Mouse (Mus musculus): ENCODE data around the gene Cyth1.

Cyth1 gene

GRCm38 (mm10) chr11:118248150-118249011, at the start of gene Cyth1:
TSS of gene Cyth1 (minus strand) at chr11:118248592.
- peak; percentile 99 for DNase-seq

GRCm38 (mm10) chr11:118297967-118298366, 49.6 kb upstream of the Cyth1 start:
- peak; percentile 18 to 36 for DNase-seq

DNA sequence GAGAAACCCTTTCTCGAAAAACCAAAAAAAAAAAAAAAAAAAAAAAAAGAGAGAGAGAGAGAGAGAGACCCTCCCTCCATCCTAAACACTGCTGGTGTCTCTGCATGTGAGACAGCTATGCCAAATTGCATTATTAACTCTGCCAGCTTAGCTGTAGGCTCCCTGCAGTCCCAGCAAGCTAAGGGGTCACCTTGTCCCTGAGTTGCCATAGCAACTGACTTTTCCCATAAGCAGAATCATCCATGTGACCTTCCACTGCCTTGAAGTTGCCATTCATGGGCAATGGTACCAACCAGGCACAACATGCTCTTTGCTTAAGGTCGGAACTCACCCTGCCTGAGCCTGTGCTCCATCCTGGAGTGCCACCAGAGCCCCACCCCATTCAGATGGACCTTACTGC, 46.6 kb upstream of the Cyth1 start:
- DNase-seq, result no peak

GRCm38 (mm10) chr11:118292671-118293070, 44.3 kb upstream of the Cyth1 start:
- DNase-seq, result no peak

DNA sequence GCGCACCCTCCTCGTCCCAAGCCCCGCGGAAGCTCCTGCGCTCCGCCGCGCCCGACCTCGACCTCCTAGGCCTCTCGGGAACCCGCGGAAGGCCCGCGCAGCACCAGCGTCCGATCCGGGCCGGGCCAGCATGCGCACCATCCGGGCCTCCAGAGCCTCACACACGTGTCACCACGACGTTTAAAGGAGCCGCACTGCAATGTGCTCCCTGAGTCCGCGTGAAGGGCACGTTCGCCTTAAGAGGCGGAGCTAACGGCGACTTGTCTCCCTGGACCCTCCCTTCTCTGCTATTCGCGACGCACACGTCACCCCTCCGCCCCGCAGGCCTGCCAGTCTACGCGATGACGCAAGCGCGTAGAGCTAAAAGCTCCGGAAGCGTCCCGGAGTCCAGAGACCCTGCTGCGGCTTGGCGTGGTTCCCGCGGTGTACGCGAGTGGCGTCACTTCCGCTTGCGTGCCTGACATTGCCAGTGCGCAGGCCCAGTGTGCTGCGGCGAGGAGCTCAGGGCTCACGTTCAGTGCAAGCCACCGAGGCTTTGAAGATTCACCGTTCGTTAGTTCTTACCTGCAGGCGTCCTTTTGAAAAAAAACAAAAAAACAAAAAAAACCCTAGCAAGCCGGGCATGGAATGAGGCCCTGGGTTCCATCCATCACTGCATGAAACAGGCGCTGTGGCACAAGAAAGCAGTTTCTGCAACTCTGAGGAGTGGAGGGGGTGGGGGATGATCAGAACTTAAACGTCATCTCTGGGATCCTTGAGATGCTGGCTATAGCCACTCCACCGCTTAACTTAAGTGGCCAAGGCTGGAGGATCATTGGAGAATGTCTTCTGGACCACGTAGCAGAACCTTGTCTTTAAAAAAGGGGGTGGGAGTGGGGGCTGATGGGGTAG, 41.9 kb upstream of the Cyth1 start, which contains the start of gene Usp36:
Gene Usp36, minus strand, starts transcription at position 246 of the 891 bp plus-strand sequence.
- DNase-seq, result peak; percentile 98 to 100

DNA sequence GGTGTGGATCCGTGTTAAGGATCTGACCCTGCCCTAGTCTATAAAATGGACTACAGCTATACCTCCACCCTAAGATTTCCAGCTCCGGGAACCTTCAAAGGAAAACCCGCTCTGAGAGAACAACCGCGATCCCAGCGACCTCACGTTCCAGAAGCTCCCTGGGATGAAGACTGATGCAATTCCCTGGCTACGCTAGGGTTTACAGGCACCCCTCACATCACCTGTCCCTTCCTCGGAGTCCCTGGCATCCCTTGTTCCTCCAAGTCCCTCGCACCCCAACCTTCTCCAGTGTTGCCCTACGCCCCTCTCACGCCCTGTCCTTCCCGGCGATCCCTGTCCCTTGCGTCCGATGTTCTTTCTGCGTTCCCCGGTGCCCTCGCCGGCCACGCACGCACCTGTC, 41.2 kb upstream of the Cyth1 start:
- DNase-seq, result no peak

- DNase-seq, result no peak
Measured at GRCm38 (mm10) chr11:118289037-118289511, 40.7 kb upstream of the Cyth1 start.

DNA sequence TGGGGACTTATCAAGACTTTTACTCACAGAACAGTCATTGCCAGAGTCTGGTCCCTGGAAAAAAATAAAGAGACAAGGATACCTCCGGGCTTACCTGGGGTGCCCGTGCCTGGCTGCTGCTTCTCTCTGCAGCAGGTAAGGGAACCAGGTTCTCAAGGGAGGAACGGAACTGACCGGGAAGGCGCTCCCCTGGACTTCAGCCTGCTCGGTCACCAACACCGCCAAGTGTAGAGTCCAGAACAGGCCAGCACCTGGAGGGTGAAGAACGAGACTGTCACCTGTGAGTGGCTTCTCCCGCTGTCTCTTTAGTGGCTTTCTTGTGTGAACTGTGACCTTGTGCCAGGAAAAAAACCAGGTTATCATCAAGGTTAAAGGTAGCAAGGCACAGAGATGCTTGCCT, 39.2 kb upstream of the Cyth1 start:
- DNase-seq, result no peak

- no peak for DNase-seq
Measured at GRCm38 (mm10) chr11:118286434-118286833, 38.0 kb upstream of the Cyth1 start.

DNA sequence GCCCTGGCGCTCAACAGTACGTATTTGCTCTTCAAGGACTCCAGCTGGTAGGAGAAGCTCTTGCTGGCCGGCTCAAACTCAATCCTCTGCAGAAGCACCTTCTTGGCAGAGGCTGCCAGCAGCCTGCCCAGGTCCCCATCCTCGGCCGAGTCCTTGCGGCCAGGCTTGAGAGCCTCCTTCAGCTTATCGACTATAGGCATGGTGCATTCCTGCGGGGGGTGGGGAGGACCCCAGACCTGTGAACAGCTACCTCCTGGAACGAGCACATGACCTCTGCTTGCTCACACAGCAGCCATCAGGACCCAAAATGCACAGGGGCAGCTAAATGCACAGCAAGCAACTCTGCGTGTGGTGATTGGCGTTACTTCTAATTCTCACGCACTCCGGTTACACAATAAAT, 37.4 kb upstream of the Cyth1 start:
- DNase-seq, result no peak

DNA sequence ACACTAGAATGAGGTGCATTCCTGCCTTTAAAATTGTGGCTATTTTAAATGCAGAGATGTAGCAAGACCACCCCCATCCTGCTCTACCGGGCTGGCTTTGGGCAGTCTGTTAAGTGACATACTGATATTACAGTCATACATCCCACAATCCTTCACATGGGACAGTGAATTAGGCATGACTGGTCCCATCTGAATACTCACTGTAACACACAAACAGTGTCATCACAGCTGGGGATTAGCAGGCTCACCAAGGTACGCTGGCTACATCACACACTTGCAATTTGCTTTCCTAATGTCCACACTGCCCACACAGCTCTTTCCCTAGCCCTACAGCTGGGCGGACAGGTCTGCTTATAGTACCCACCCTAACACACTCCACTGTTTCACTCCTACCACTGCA, 31.8 kb upstream of the Cyth1 start:
- no peak for DNase-seq

DNA sequence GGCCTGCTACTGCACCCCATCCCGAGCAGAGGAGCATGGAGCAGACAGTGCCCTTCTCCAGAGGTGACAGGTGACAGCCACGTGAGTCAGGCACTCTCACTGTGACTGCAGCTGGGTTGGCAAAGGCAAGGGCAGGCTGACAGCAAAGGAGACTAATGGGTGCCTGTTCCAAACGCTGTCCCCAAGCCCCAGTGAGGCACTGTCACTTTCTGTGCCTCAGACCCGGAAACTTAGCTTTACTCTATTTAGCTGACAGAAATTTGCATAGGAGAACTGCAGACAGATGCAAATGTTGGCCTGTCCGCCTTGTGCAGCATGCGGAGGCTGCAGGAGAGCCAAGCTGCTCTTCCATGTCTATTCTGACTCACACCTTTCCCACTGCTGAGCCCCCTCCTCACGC, 27.9 kb upstream of the Cyth1 start:
- no peak for DNase-seq

- DNase-seq, result no peak
Measured at GRCm38 (mm10) chr11:118275092-118275491, 26.7 kb upstream of the Cyth1 start.

DNA sequence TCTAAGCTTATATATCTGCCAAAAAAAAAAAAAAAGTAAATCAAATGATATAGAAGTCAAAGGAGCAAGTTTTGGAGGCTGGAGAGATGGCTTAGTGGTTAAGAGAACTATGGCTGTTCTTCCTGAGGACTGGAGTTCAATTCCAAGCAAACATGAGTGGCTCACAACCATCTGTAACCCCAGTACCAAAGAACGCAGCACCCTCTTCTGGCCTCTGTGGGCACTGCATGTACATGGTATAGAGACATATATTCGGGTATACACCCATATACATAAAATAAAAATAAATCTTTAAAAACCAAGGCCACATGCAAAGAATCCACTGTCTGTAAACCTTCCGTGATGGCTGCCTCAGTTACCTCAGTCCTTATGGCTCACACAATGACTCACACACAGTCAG, 21.4 kb upstream of the Cyth1 start:
- peak; percentile 60 to 68 for DNase-seq

DNA sequence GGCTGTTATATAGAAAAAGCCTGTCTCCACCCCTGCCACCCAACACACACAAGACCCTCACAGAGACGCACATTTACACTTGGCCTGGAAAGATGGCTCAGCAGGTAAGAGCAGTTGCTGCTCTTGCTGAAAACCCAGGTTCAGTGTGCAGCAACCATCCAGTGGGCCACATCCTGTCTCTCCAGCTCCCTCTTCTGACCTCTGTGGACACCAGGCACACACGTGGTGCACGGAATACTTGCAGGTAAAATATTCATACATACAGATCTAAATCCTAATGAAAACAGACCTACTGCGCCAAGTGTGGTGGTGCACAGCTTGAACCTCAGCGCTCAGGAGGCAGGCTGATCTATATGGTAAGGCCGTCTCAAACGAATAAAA, 18.3 kb upstream of the Cyth1 start:
- DNase-seq, result no peak

- no peak for DNase-seq
Measured at GRCm38 (mm10) chr11:118266044-118266665, 17.8 kb upstream of the Cyth1 start.

GRCm38 (mm10) chr11:118265621-118266020, 17.2 kb upstream of the Cyth1 start:
- DNase-seq, result no peak

DNA sequence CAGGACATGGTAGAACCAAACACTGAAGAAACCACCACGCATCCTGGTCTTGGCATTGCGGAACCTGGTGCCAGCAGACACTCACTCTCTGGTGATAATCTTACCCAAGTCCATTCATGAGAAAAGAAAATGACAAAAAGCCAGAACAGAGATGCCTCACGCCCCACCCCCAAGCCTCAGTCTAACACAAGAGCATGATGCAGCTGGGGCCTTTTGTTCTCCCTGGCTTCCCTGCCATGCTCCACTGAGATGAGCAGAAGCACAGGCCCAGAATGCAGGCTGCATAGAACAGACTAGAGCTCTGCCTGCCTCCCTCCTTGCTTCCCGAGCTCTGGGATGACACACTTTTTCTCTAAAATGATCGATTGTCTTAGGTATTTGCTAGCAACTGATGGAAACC, 14.8 kb upstream of the Cyth1 start:
- no peak for DNase-seq

- DNase-seq, result peak; percentile 46 to 52
Measured at GRCm38 (mm10) chr11:118260081-118260480, 11.7 kb upstream of the Cyth1 start.

DNA sequence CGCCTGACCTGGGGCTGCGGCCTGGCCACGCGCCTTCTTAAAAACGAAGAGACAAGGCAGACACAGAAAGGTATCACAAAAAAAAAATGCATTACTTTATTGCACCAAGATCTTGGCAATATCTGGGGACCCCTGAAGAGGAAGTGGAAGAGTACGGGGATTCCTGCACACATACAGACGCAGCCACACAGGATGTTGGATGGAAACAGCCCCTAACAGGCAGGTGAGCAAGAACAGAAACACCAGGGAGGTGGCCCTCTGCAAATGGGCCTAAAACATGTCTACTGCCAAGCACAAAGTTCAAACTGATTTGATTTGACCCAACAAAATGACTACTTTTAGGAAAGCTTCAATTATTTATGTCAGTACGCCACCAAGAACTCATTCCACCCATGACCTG, 11.2 kb upstream of the Cyth1 start:
- no peak for DNase-seq

DNA sequence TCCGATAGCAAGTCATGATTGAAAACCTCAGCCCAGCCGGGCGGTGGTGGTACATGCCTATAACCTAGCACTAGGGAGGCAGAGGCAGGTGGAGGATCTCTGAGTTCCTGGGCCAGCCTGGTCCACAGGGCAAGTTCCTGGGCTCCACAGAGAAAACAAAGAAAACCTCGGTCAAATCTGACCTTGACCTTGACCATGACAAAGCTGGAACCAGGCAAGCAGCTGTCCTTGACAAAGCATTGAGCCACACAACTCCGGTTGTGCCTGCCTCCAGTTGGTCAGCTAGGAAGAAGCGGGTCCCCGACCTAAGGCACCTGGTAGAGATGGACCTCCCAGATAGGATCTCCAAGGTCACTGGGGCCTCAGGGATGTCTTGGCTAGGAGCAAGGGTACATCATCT, 8.0 kb upstream of the Cyth1 start:
- no peak for DNase-seq

GRCm38 (mm10) chr11:118254159-118254951, 6.0 kb upstream of the Cyth1 start:
- no peak for DNase-seq
